ENCODE assay signal across 12 mouse cellular contexts in the genomic region with DNA sequence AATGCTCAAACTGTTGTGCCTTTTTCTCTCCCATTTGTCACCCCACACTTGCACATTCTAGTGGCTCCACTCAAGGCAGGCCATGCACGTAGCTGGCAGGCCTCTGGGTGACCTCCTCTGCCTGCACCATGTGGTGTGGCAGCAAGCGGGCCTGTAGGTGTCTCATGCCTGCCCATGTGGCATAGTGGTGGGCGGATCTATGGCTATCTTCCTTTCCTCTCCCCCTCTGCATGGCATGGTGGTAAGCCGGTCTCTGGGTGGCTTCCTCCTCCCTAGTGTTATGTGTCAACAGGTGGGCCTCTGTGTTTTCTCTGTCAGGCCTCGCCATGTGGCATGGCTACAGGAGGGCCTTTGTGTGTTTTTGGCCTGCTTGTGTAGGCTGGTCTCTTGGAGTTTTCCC. TPM values are rescaled to one million over a fixed set of nuclear protein-coding genes. Genes with fewer than 3 reads are reported as not detected.
DNase-seq lines count a peak whose midpoint lies in the region; ATAC-seq and TF ChIP-seq lines count a peak whose summit lies in the region.
"Had no signal": no experiment of that assay in that cellular context is flagged by ENCODE, and none has a peak within 500 bp of the region (broad histone marks: within the 10 kb centered on the region; RNA-seq: fewer than 3 reads in every experiment).

No protein-coding gene starts in this region.

- H3K4me3 ChIP-seq in heart, embryonic 10.5 days: no peak overlapping the region
- no peak overlapping the region for H3K4me3 ChIP-seq in heart, embryonic 11.5 days (ENCODE audit: low read depth, low read length)
- no peak overlapping the region for H3K4me3 ChIP-seq in liver, embryonic 12.5 days
- H3K4me3 ChIP-seq in myocyte: no peak overlapping the region
- H3K4me3 ChIP-seq: forebrain, embryonic 12.5 days; left cerebral cortex, adult 2 months; midbrain, embryonic 12.5 days had no signal

- TF ChIP-seq POLR2A in myocyte (IDR thresholded peaks at IDR 0.05; ENCODE audit: insufficient read length, low read depth): peak; percentile 40

- H3K9me3 ChIP-seq in heart, embryonic 10.5 days: no peaks in the 10 kb centered on the region
- H3K9me3 ChIP-seq in heart, embryonic 11.5 days (replicated peaks; ENCODE audit: control insufficient read depth, low read length): no peaks in the 10 kb centered on the region
- H3K9me3 ChIP-seq in liver, embryonic 12.5 days (replicated peaks): no peaks in the 10 kb centered on the region
- H3K9me3 ChIP-seq: forebrain, embryonic 12.5 days; midbrain, embryonic 12.5 days had no signal

- peak overlapping the region; percentile 77; the same call in 1 of the 2 replicates for H3K27ac ChIP-seq in heart, embryonic 10.5 days
- no peak overlapping the region for H3K27ac ChIP-seq in heart, embryonic 11.5 days (ENCODE audit: low read depth, low read length)
- H3K27ac ChIP-seq in liver, embryonic 12.5 days: no peak overlapping the region
- H3K27ac ChIP-seq: forebrain, embryonic 12.5 days; left cerebral cortex, adult 2 months; midbrain, embryonic 12.5 days had no signal

- no peak for ATAC-seq in heart, embryonic 11.5 days (replicated peaks; ENCODE audit: insufficient number of reproducible peaks, low FRiP score, low TSS enrichment)
- peak; percentile 16; the same call in 1 of the 2 replicates for ATAC-seq in liver, embryonic 12.5 days
- ATAC-seq in granulocyte monocyte progenitor cell, adult 5-6 weeks (replicated peaks; ENCODE audit: poor library complexity, severe bottlenecking): peak; percentile 13; the same call in 1 of the 2 replicates

- H3K9ac ChIP-seq in heart, embryonic 11.5 days (ENCODE audit: low read depth, low read length): no peak overlapping the region
- H3K9ac ChIP-seq in liver, embryonic 12.5 days: no peak overlapping the region
- H3K9ac ChIP-seq: forebrain, embryonic 12.5 days; midbrain, embryonic 12.5 days had no signal

- H3K36me3 ChIP-seq in heart, embryonic 10.5 days: no peaks in the 10 kb centered on the region
- H3K36me3 ChIP-seq in heart, embryonic 11.5 days (ENCODE audit: control insufficient read depth, insufficient read depth, low read length): no peaks in the 10 kb centered on the region
- H3K36me3 ChIP-seq in liver, embryonic 12.5 days: no peaks in the 10 kb centered on the region
- no peaks in the 10 kb centered on the region for H3K36me3 ChIP-seq in myocyte (ENCODE audit: control insufficient read depth, insufficient read depth)
- H3K36me3 ChIP-seq: forebrain, embryonic 12.5 days; midbrain, embryonic 12.5 days had no signal

- H3ac ChIP-seq in myocyte (ENCODE audit: control insufficient read depth, insufficient read length): no peak overlapping the region

- no peak overlapping the region for H3K4me2 ChIP-seq in heart, embryonic 11.5 days
- H3K4me2 ChIP-seq in liver, embryonic 12.5 days: no peak overlapping the region
- H3K4me2 ChIP-seq in myocyte (ENCODE audit: low read depth): no peak overlapping the region
- H3K4me2 ChIP-seq: forebrain, embryonic 12.5 days; midbrain, embryonic 12.5 days had no signal

- H3K4me1 ChIP-seq in heart, embryonic 10.5 days: peaks cover 45% of the 10 kb centered on the region
- H3K4me1 ChIP-seq in heart, embryonic 11.5 days (ENCODE audit: control insufficient read depth, insufficient read depth, low read length): peaks cover 27% of the 10 kb centered on the region
- peaks cover 42% of the 10 kb centered on the region for H3K4me1 ChIP-seq in liver, embryonic 12.5 days

- no peaks in the 10 kb centered on the region for H3K79me2 ChIP-seq in myocyte (ENCODE audit: control insufficient read depth, insufficient read depth)

- DNase-seq in heart, embryonic 10.5 days (ENCODE audit: low spot score): no peak
- no peak for DNase-seq in liver
- no peak for DNase-seq in retina, embryonic 14.5 days (ENCODE audit: low spot score)
- DNase-seq in ovary, adult 18-20 months (ENCODE audit: low spot score): no peak
- DNase-seq: cerebellum, adult 2 months had no signal

- WGBS in heart, embryonic 10.5 days: 54% methylated on average over 5 of the region's 5 CpGs
- WGBS in heart, embryonic 11.5 days (ENCODE audit: insufficient replicate concordance): 69% methylated on average over 5 of the region's 5 CpGs
- 61% methylated on average over 5 of the region's 5 CpGs for WGBS in liver, embryonic 12.5 days (ENCODE audit: insufficient replicate concordance)

- no peaks in the 10 kb centered on the region for H3K27me3 ChIP-seq in heart, embryonic 10.5 days (ENCODE audit: insufficient read depth, poor library complexity, severe bottlenecking)
- no peaks in the 10 kb centered on the region for H3K27me3 ChIP-seq in heart, embryonic 11.5 days (ENCODE audit: control insufficient read depth, insufficient read depth, low read length)
- peaks cover 11% of the 10 kb centered on the region; the same call in 1 of the 2 replicates for H3K27me3 ChIP-seq in liver, embryonic 12.5 days (replicated peaks)
- H3K27me3 ChIP-seq in myocyte (ENCODE audit: control insufficient read depth, insufficient read depth, insufficient read length): no peaks in the 10 kb centered on the region
- H3K27me3 ChIP-seq: forebrain, embryonic 12.5 days; midbrain, embryonic 12.5 days had no signal

TF ChIP-seq in myocyte, 11 proteins besides CTCF, POLR2A, EP300 and RAD21:
- peak in 2 of 3 experiments; percentile 64 to 70 for TF ChIP-seq MYOG (IDR thresholded peaks at IDR 0.05; ENCODE audit: control insufficient read depth in 1 of 3, insufficient read depth in 1 of 3, insufficient read length in 2 of 3, low read depth in 2 of 3)
- no peak for TF ChIP-seq CEBPB (IDR thresholded peaks at IDR 0.05; ENCODE audit: insufficient read depth, poor library complexity, severe bottlenecking)
- TF ChIP-seq MYOD1 (IDR thresholded peaks at IDR 0.05; ENCODE audit: control insufficient read depth in 1 of 3, insufficient read length in 2 of 3, low read depth in 2 of 3): peak in 2 of 3 experiments; percentile 60 to 81
- no peak for TF ChIP-seq MAX (IDR thresholded peaks at IDR 0.05; ENCODE audit: low read depth)
- no peak for TF ChIP-seq SRF (IDR thresholded peaks at IDR 0.05; ENCODE audit: control insufficient read depth, insufficient read length, low read depth)
- TF ChIP-seq USF1 (IDR thresholded peaks at IDR 0.05; ENCODE audit: low read depth): no peak
- TF ChIP-seq TCF3 (IDR thresholded peaks at IDR 0.05; ENCODE audit: insufficient read length, low read depth): peak; percentile 4

RNA-seq across cellular contexts. Expression of gene Nedd4, which starts 6.5 kb away (rescaled TPM):
- 515 and 584 TPM in 2 replicates for polyA plus RNA-seq in heart, embryonic 10.5 days (2016; fragmentation: Nextera tagmentation; extraction: Ambion mirVana)
- polyA plus RNA-seq in heart, embryonic 11.5 days (2014; fragmentation: Nextera tagmentation; extraction: Ambion mirVana): 555 and 667 TPM in 2 replicates
- polyA plus RNA-seq in liver, embryonic 12.5 days (2016; fragmentation: Nextera tagmentation; extraction: Ambion mirVana): 173 and 176 TPM in 2 replicates
- total RNA-seq in granulocyte monocyte progenitor cell, adult 5-6 weeks (2014; fragmentation: Nextera tagmentation): 118 and 129 TPM in 2 replicates
- total RNA-seq in granulocyte monocyte progenitor cell, adult 5-6 weeks (2017): 154 and 167 TPM in 2 replicates
- 195 TPM for polyA plus RNA-seq in myocyte (2012; fragmentation: generic; extraction: Trizol)
